Mouse (Mus musculus): Measurements from ENCODE around the gene Zic4.

Zic4 gene

GRCm38 (mm10) chr9:91363814-91364126 is 1.6 kb downstream of the Zic4 start:
- DNase-seq (ENCODE audit: low spot score) = no peak

GRCm38 (mm10) chr9:91364127-91364970 is 2.1 kb downstream of the Zic4 start:
- DNase-seq (ENCODE audit: low spot score) = no peak

GRCm38 (mm10) chr9:91364971-91365501 is 2.8 kb downstream of the Zic4 start:
- DNase-seq (ENCODE audit: low spot score) = no peak

GRCm38 (mm10) chr9:91365664-91366063 is 3.5 kb downstream of the Zic4 start, which contains the start of gene Zic1:
Gene Zic1, minus strand, starts transcription at chr9:91365810.
- DNase-seq (ENCODE audit: low spot score) = no peak

- no peak for DNase-seq (ENCODE audit: low spot score)
These were observed 4.2 kb downstream of the Zic4 start for GRCm38 (mm10) chr9:91366226-91366998.

GRCm38 (mm10) chr9:91366999-91367811 is 5.0 kb downstream of the Zic4 start:
- DNase-seq (ENCODE audit: low spot score) = no peak

- no peak for DNase-seq (ENCODE audit: low spot score)
These were observed 5.9 kb downstream of the Zic4 start for GRCm38 (mm10) chr9:91368150-91368549.

GRCm38 (mm10) chr9:91368946-91369292 is 6.7 kb downstream of the Zic4 start:
- DNase-seq (ENCODE audit: low spot score) = no peak

GRCm38 (mm10) chr9:91369293-91369991 is 7.2 kb downstream of the Zic4 start:
- no peak for DNase-seq (ENCODE audit: low spot score)

- DNase-seq (ENCODE audit: low spot score) = no peak
These were observed 8.0 kb downstream of the Zic4 start for GRCm38 (mm10) chr9:91370191-91370708.

- DNase-seq (ENCODE audit: low spot score) = no peak
These were observed 8.8 kb downstream of the Zic4 start for GRCm38 (mm10) chr9:91371011-91371410.

GRCm38 (mm10) chr9:91371608-91372007 is 9.4 kb downstream of the Zic4 start:
- DNase-seq (ENCODE audit: low spot score) = no peak

GRCm38 (mm10) chr9:91373811-91374575 is 11.8 kb downstream of the Zic4 start:
- DNase-seq (ENCODE audit: low spot score) = no peak

GRCm38 (mm10) chr9:91374665-91375064 is 12.5 kb downstream of the Zic4 start:
- DNase-seq (ENCODE audit: low spot score) = no peak

- DNase-seq (ENCODE audit: low spot score) = no peak
These were observed 15.0 kb downstream of the Zic4 start for GRCm38 (mm10) chr9:91377036-91377872.

GRCm38 (mm10) chr9:91377873-91378150 is 15.6 kb downstream of the Zic4 start:
- DNase-seq (ENCODE audit: low spot score) = no peak

GRCm38 (mm10) chr9:91378411-91379299 is 16.4 kb downstream of the Zic4 start:
- no peak for DNase-seq (ENCODE audit: low spot score)

GRCm38 (mm10) chr9:91379300-91379635 is 17.1 kb downstream of the Zic4 start:
- no peak for DNase-seq (ENCODE audit: low spot score)
